Mouse (Mus musculus): ENCODE results near the gene Rhbdd1. TPM values are rescaled to one million over a fixed set of nuclear protein-coding genes. Genes with fewer than 3 reads are reported as not detected.

Gene Rhbdd1
- polyA plus RNA-seq, 1 experiment from 2014 or later = 7.5 TPM

GRCm38 (mm10) chr1:82476256-82476655, 160.0 kb downstream of the Rhbdd1 start:
- peak; percentile 57 for ATAC-seq (replicated peaks; ENCODE audit: low FRiP score)

GRCm38 (mm10) chr1:82476746-82477145, 160.5 kb downstream of the Rhbdd1 start:
- H3K4me1 ChIP-seq (replicated peaks; ENCODE audit: control insufficient read depth, insufficient read depth, low read length) = peaks cover 4% of the 10 kb centered on the region
- 0 out of 2 replicates have a peak, but pooled peaks have one; percentile 29 for ATAC-seq (replicated peaks; ENCODE audit: low FRiP score)
- H3K9ac ChIP-seq (ENCODE audit: low read length) = no peak overlapping the region
- no peaks in the 10 kb centered on the region for H3K9me3 ChIP-seq (ENCODE audit: control insufficient read depth, low read length)
- H3K27me3 ChIP-seq (ENCODE audit: control insufficient read depth, insufficient read depth, low read length) = no peaks in the 10 kb centered on the region
- 0 out of 2 replicates have a peak overlapping the region, but pooled peaks have one; percentile 34 for H3K27ac ChIP-seq (ENCODE audit: low read depth, low read length)
- peak; percentile 63 for DNase-seq (ENCODE audit: low spot score)
- WGBS = 11% methylated on average over 9 of the region's 9 CpGs
- H3K4me2 ChIP-seq (ENCODE audit: low read depth, low read length, severe bottlenecking) = no peak overlapping the region
- H3K36me3 ChIP-seq (ENCODE audit: control insufficient read depth, insufficient read depth, low read length) = no peaks in the 10 kb centered on the region
- H3K4me3 ChIP-seq (ENCODE audit: low read depth, low read length) = no peak overlapping the region

More at GRCm38 (mm10) chr1:82476256-82476655, 160.0 kb downstream of the Rhbdd1 start:
- Histone ChIP-seq H3K4me1 (replicated peaks; ENCODE audit: control insufficient read depth, insufficient read depth, low read length) (peaks cover 4% of the 10 kb centered on the region), H3K9me3 (ENCODE audit: control insufficient read depth, low read length) (no peaks in the 10 kb centered on the region), H3K4me3 (ENCODE audit: low read depth, low read length) (no peak overlapping the region), H3K36me3 (ENCODE audit: control insufficient read depth, insufficient read depth, low read length) (no peaks in the 10 kb centered on the region), H3K4me2 (ENCODE audit: low read depth, low read length, severe bottlenecking) (no peak overlapping the region), H3K27ac (ENCODE audit: low read depth, low read length) (no peak overlapping the region), H3K27me3 (ENCODE audit: control insufficient read depth, insufficient read depth, low read length) (no peaks in the 10 kb centered on the region), H3K9ac (ENCODE audit: low read length) (no peak overlapping the region)
- WGBS = 42% methylated on average over 11 of the region's 11 CpGs
- peak; percentile 69 for DNase-seq (ENCODE audit: low spot score)

- H3K9ac ChIP-seq (ENCODE audit: low read length) = no peak overlapping the region
- peaks cover 1% of the 10 kb centered on the region for H3K4me1 ChIP-seq (replicated peaks; ENCODE audit: control insufficient read depth, insufficient read depth, low read length)
- no peaks in the 10 kb centered on the region for H3K27me3 ChIP-seq (ENCODE audit: control insufficient read depth, insufficient read depth, low read length)
- ATAC-seq (replicated peaks; ENCODE audit: low FRiP score) (no peak), DNase-seq (ENCODE audit: low spot score) (no peak)
- 92% methylated on average over 12 of the region's 12 CpGs for WGBS
- H3K9me3 ChIP-seq (ENCODE audit: control insufficient read depth, low read length) = no peaks in the 10 kb centered on the region
- H3K4me2 ChIP-seq (ENCODE audit: low read depth, low read length, severe bottlenecking) = no peak overlapping the region
- H3K27ac ChIP-seq (ENCODE audit: low read depth, low read length) = no peak overlapping the region
- no peak overlapping the region for H3K4me3 ChIP-seq (ENCODE audit: low read depth, low read length)
- no peaks in the 10 kb centered on the region for H3K36me3 ChIP-seq (ENCODE audit: control insufficient read depth, insufficient read depth, low read length)
Measured at GRCm38 (mm10) chr1:82479696-82480487, 163.6 kb downstream of the Rhbdd1 start.

GRCm38 (mm10) chr1:82482371-82482770, 166.1 kb downstream of the Rhbdd1 start:
- no peak overlapping the region for H3K9ac ChIP-seq (ENCODE audit: low read length)
- H3K9me3 ChIP-seq (ENCODE audit: control insufficient read depth, low read length) = no peaks in the 10 kb centered on the region
- no peak overlapping the region for H3K4me3 ChIP-seq (ENCODE audit: low read depth, low read length)
- no peaks in the 10 kb centered on the region for H3K27me3 ChIP-seq (ENCODE audit: control insufficient read depth, insufficient read depth, low read length)
- H3K27ac ChIP-seq (ENCODE audit: low read depth, low read length) = no peak overlapping the region
- 87% methylated on average over 7 of the region's 7 CpGs for WGBS
- no peaks in the 10 kb centered on the region for H3K36me3 ChIP-seq (ENCODE audit: control insufficient read depth, insufficient read depth, low read length)
- DNase-seq (ENCODE audit: low spot score) (no peak), ATAC-seq (replicated peaks; ENCODE audit: low FRiP score) (no peak)
- no peaks in the 10 kb centered on the region for H3K4me1 ChIP-seq (replicated peaks; ENCODE audit: control insufficient read depth, insufficient read depth, low read length)
- H3K4me2 ChIP-seq (ENCODE audit: low read depth, low read length, severe bottlenecking) = no peak overlapping the region

- Histone ChIP-seq H3K27ac (ENCODE audit: low read depth, low read length) (no peak overlapping the region), H3K36me3 (ENCODE audit: control insufficient read depth, insufficient read depth, low read length) (no peaks in the 10 kb centered on the region), H3K9ac (ENCODE audit: low read length) (no peak overlapping the region), H3K4me1 (replicated peaks; ENCODE audit: control insufficient read depth, insufficient read depth, low read length) (no peaks in the 10 kb centered on the region), H3K9me3 (ENCODE audit: control insufficient read depth, low read length) (no peaks in the 10 kb centered on the region), H3K4me3 (ENCODE audit: low read depth, low read length) (no peak overlapping the region), H3K27me3 (ENCODE audit: control insufficient read depth, insufficient read depth, low read length) (no peaks in the 10 kb centered on the region), H3K4me2 (ENCODE audit: low read depth, low read length, severe bottlenecking) (no peak overlapping the region)
- DNase-seq (ENCODE audit: low spot score) (no peak), ATAC-seq (replicated peaks; ENCODE audit: low FRiP score) (no peak)
- WGBS = 84% methylated on average over 4 of the region's 4 CpGs
Measured at GRCm38 (mm10) chr1:82486371-82486770, 170.1 kb downstream of the Rhbdd1 start.

DNA sequence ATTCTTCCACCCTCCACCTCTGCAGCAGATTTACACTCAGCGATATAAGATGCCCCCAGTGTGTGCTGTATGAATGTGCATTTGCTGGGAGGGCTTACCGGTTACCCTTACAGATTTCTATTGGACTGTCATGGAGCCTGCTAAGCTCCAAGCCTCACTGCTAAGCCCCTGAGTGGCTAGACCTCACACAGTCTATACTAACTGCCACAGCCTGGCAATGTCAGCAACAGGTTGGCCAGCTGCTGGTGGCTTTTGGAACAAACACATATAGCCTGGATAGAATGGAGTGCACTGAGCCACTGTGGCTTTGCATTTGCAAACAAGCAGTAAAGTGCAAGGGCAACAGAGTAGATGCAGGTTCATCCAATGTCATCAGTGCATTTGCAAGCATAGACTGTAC, 175.7 kb downstream of the Rhbdd1 start:
- no peak for ATAC-seq (replicated peaks; ENCODE audit: low FRiP score)

More for the DNA sequence above, 175.7 kb downstream of the Rhbdd1 start:
- Histone ChIP-seq H3K4me2 (ENCODE audit: low read depth, low read length, severe bottlenecking) (no peak overlapping the region), H3K4me3 (ENCODE audit: low read depth, low read length) (no peak overlapping the region), H3K36me3 (ENCODE audit: control insufficient read depth, insufficient read depth, low read length) (no peaks in the 10 kb centered on the region), H3K4me1 (replicated peaks; ENCODE audit: control insufficient read depth, insufficient read depth, low read length) (no peaks in the 10 kb centered on the region), H3K9ac (ENCODE audit: low read length) (no peak overlapping the region), H3K27ac (ENCODE audit: low read depth, low read length) (no peak overlapping the region), H3K27me3 (ENCODE audit: control insufficient read depth, insufficient read depth, low read length) (no peaks in the 10 kb centered on the region), H3K9me3 (ENCODE audit: control insufficient read depth, low read length) (no peaks in the 10 kb centered on the region)
- 84% methylated on average over 2 of the region's 2 CpGs for WGBS
- no peak for DNase-seq (ENCODE audit: low spot score)

Small RNAs within 50 kb of the gene (microRNA-seq; reads per million reads assigned to microRNA genes)
- gene Gm22112 (ENCODE audit: insufficient number of aligned reads) = not detected

Other genes starting within 250 kb of the Rhbdd1 start
- gene Gm9747, start 83.3 kb upstream of the Rhbdd1 start, polyA plus RNA-seq (2014; fragmentation: Nextera tagmentation; extraction: Ambion mirVana) = 40.2 and 42.7 TPM in 2 replicates
- 14.2 and 17.5 TPM in 2 replicates for gene Irs1, start 25.0 kb upstream of the Rhbdd1 start, polyA plus RNA-seq (2014; fragmentation: Nextera tagmentation; extraction: Ambion mirVana)

All from forebrain, embryonic 11.5 days (tissue).